Mouse (Mus musculus) midbrain, embryonic 11.5 days (tissue): ENCODE measurements around the gene Cyp17a1. TPM values are rescaled to one million over a fixed set of nuclear protein-coding genes. Genes with fewer than 3 reads are reported as not detected.

Source experiments
- ATAC-seq: fragments of 200-750 bp; cut with Nextera tagmentation; 2 replicates; pipeline ENCODE4 v1.8.0; 2017; ENCODE audit warnings: moderate TSS enrichment, moderate library complexity; ENCODE audit not compliant: low FRiP score
- DNase-seq: peaks from one replicate; pipeline ENCODE4 v3.0.0; 2015; ENCODE audit warnings: low spot score; ENCODE audit errors: missing footprints
- H3K27ac ChIP-seq: fragments of 300-500 bp; sonication (generic); 2 replicates; pipeline ENCODE4 v1.5.1; 2014; ENCODE audit warnings: low read depth, low read length
- H3K27me3 ChIP-seq: fragments of 300-500 bp; sonication (generic); 2 replicates; pipeline ENCODE4 v1.6.1; 2014; ENCODE audit warnings: mild to moderate bottlenecking, low read length, moderate library complexity, mixed read lengths; ENCODE audit not compliant: control insufficient read depth, insufficient read depth
- H3K36me3 ChIP-seq: fragments of 300-500 bp; sonication (generic); 2 replicates; pipeline ENCODE4 v1.6.1; 2014; ENCODE audit warnings: mild to moderate bottlenecking, low read length, moderate library complexity, mixed read lengths; ENCODE audit not compliant: control insufficient read depth, insufficient read depth
- H3K4me1 ChIP-seq: fragments of 300-500 bp; sonication (generic); 2 replicates; pipeline ENCODE4 v1.6.1; 2014; ENCODE audit warnings: low read length; ENCODE audit not compliant: control insufficient read depth, insufficient read depth
- H3K4me2 ChIP-seq: fragments of 300-500 bp; sonication (generic); 2 replicates; pipeline ENCODE4 v1.6.1; 2014; ENCODE audit warnings: mild to moderate bottlenecking, moderate library complexity
- H3K4me3 ChIP-seq: fragments of 300-500 bp; sonication (generic); 2 replicates; pipeline ENCODE4 v1.5.1; 2014; ENCODE audit warnings: low read depth, low read length
- H3K9ac ChIP-seq: fragments of 300-500 bp; sonication (generic); 2 replicates; pipeline ENCODE4 v1.6.1; 2014; ENCODE audit warnings: low read length
- H3K9me3 ChIP-seq: fragments of 300-500 bp; sonication (generic); 2 replicates; pipeline ENCODE4 v1.6.1; 2016; ENCODE audit warnings: low read length; ENCODE audit not compliant: control insufficient read depth
- WGBS: fragments of 180-500 bp; shearing (Covaris S2); extraction: QIAGEN DNeasy Blood & Tissue Kit; methylation state at CpG from one replicate; pipeline ENCODE4 v1.1.7; 2014; 5-methylcytosine and 5-hydroxymethylcytosine counted together
- polyA plus RNA-seq: library from polyadenylated mRNA; unstranded; fragments of >200 nt; fragmentation: Nextera tagmentation; extraction: Ambion mirVana; gene quantifications from 2 replicates; pipeline ENCODE4 v1.2.1, GENCODE M21; 2014

Gene Cyp17a1
- polyA plus RNA-seq = not detected in 2 replicates

DNA sequence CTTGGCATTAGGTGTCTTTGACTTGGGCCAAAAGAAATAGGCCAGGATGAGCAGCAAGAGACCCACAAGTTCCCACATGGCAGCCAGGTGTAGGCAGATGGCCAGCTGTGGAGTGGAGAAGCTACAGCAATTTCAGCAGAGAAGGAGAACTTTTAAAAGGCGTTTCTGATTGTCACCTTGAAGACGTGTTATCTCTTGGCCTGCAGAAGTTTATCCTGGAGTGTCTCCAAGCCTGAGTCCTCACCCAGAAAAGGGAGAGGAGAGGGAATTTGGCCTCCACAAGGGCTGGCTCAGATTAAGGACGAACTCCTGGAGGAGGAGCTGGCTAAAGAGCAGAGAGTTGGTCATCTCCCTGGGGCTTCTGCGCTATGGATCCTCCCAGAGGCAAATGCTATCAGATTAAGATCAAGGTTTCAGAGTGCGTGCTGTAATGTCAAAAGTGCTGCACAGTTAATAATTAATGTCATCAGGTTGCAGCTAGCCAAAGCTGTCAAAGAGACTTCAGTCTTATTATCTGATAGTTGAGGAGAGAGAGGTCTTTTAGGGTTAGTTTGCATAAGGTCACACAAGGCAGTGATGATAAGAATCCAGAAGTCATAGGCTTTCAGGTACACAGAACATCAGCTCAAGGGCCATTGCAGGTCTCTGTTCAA, at the start of gene Cyp17a1:
TSS of gene Cyp17a1 (minus strand) at position 407 of the 653 bp plus-strand sequence.
- no peaks in the 10 kb centered on the region; the same call in 1 of the 2 replicates for H3K27me3 ChIP-seq
- no peaks in the 10 kb centered on the region for H3K4me1 ChIP-seq
- ATAC-seq (no peak), DNase-seq (peak; percentile 70)
- H3K4me3 ChIP-seq = no peak within 1 kb of the TSS
- WGBS = 78% methylated on average over 5 of the region's 5 CpGs
- no peak within 1 kb of the TSS for H3K9ac ChIP-seq
- H3K9me3 ChIP-seq = no peaks in the 10 kb centered on the region
- H3K4me2 ChIP-seq = no peak within 1 kb of the TSS
- no peaks in the 10 kb centered on the region for H3K36me3 ChIP-seq
- H3K27ac ChIP-seq = no peak within 1 kb of the TSS

- H3K4me2 ChIP-seq = no peak overlapping the region
- H3K9ac ChIP-seq = no peak overlapping the region
- H3K4me1 ChIP-seq = no peaks in the 10 kb centered on the region
- H3K27ac ChIP-seq = no peak overlapping the region
- no peak overlapping the region for H3K4me3 ChIP-seq
- no peaks in the 10 kb centered on the region; the same call in 1 of the 2 replicates for H3K9me3 ChIP-seq
- 87% methylated on average over 4 of the region's 4 CpGs for WGBS
- H3K36me3 ChIP-seq = peaks cover 3% of the 10 kb centered on the region; the same call in 1 of the 2 replicates
- no peak for ATAC-seq
- no peak for DNase-seq
- no peaks in the 10 kb centered on the region for H3K27me3 ChIP-seq
Measured at GRCm38 (mm10) chr19:46718150-46718549, 45.2 kb upstream of the Cyp17a1 start.

- no peak for ATAC-seq
Measured at GRCm38 (mm10) chr19:46715016-46715415, 42.0 kb upstream of the Cyp17a1 start.

GRCm38 (mm10) chr19:46714234-46714633, 41.3 kb upstream of the Cyp17a1 start:
- Histone ChIP-seq H3K4me1 (no peaks in the 10 kb centered on the region), H3K9ac (no peak overlapping the region), H3K36me3 (peaks cover 3% of the 10 kb centered on the region; the same call in 1 of the 2 replicates), H3K27me3 (no peaks in the 10 kb centered on the region), H3K4me2 (no peak overlapping the region), H3K4me3 (no peak overlapping the region), H3K27ac (no peak overlapping the region), H3K9me3 (no peaks in the 10 kb centered on the region; the same call in 1 of the 2 replicates)
- ATAC-seq (no peak), DNase-seq (no peak)
- 93% methylated on average over 8 of the region's 8 CpGs for WGBS

More at GRCm38 (mm10) chr19:46715016-46715415, 42.0 kb upstream of the Cyp17a1 start:
- H3K27ac ChIP-seq = no peak overlapping the region
- DNase-seq = no peak
- no peaks in the 10 kb centered on the region; the same call in 1 of the 2 replicates for H3K9me3 ChIP-seq
- H3K4me2 ChIP-seq = no peak overlapping the region
- peaks cover 3% of the 10 kb centered on the region; the same call in 1 of the 2 replicates for H3K36me3 ChIP-seq
- H3K4me1 ChIP-seq = no peaks in the 10 kb centered on the region
- 91% methylated on average over 8 of the region's 8 CpGs for WGBS
- H3K4me3 ChIP-seq = no peak overlapping the region
- H3K27me3 ChIP-seq = no peaks in the 10 kb centered on the region
- no peak overlapping the region for H3K9ac ChIP-seq

DNA sequence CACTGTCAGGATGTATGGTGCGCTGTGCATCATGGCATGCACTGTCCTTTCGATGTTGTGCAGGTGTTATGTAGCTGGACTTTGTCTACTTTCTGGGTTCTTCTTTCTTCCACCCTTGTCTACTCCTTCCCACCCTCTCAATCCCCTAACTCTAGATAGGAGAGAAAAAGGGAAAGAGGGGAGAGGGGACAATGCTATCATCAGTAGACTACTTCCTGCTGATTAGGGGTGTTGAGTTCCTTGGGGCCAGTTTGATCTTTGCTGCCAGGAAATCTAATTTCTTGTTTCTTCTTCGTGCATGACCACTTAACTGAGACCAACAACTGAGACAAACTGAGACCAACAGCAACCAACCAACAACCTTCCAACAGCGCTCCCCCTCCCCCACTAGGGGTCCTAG, 37.6 kb upstream of the Cyp17a1 start:
- H3K36me3 ChIP-seq = no peaks in the 10 kb centered on the region
- ATAC-seq (no peak), DNase-seq (peak; percentile 61)
- 82% methylated on average over 4 of the region's 4 CpGs for WGBS
- H3K4me1 ChIP-seq = peaks cover 2% of the 10 kb centered on the region; the same call in 1 of the 2 replicates
- no peak overlapping the region for H3K4me3 ChIP-seq
- no peaks in the 10 kb centered on the region for H3K27me3 ChIP-seq
- no peaks in the 10 kb centered on the region for H3K9me3 ChIP-seq
- no peak overlapping the region for H3K9ac ChIP-seq
- H3K27ac ChIP-seq = no peak overlapping the region
- no peak overlapping the region for H3K4me2 ChIP-seq

DNA sequence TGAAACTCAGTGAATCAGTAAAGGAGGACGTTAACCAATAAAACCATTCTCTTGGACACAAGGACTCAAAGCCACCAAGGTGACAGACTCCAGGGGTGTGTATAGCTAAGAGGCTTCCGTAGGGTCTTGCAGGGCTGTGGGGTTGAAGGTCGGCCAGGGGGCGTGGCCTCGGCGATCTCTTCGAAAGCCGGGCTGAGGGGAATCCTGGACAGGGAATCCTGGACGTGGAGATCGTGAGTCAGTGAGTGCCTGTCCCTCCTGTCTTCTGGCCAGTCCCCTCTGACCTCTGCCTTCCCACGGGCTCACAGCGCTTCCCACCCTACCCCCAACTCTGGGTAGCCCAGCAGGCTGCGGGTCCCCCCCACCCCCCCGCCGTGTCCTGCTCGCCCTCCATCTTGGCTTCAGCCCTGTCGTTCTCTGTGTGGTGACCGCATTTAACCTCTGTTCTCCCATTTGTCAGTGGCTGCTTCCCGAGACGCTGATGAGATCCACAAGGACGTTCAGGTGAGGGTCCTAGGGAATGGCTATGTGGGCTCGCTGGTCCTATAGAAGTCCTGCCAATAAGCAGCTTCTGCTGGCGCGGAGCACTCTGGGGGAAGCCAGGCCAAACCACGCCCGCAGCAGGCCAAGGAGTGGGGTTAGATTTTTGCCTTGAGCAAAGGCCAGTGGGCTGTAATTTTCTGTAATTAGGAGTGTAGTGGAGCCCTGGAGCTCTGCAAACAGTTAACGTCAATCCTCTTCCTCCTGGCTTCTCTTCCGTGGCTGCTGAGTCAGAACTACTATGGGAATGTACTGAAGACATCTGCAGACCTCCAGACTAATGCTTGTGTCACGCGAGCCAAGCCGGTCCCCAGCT, 34.6 kb upstream of the Cyp17a1 start, which contains the start of gene As3mt:
TSS of gene As3mt (plus strand) at position 163 of the 856 bp plus-strand sequence.
- Histone ChIP-seq H3K27me3 (no peaks in the 10 kb centered on the region), H3K4me3 (peak within 1 kb of the TSS; percentile 49), H3K9ac (peak within 1 kb of the TSS; percentile 64), H3K9me3 (no peaks in the 10 kb centered on the region), H3K36me3 (no peaks in the 10 kb centered on the region), H3K4me1 (peaks cover 2% of the 10 kb centered on the region; the same call in 1 of the 2 replicates), H3K4me2 (peak within 1 kb of the TSS; percentile 62), H3K27ac (no peak within 1 kb of the TSS)
- ATAC-seq = peak; percentile 78
- DNase-seq = peak; percentile 93
- WGBS = 16% methylated on average over 31 of the region's 31 CpGs

GRCm38 (mm10) chr19:46706540-46707295, 33.7 kb upstream of the Cyp17a1 start:
- Histone ChIP-seq H3K4me2 (peak overlapping the region; percentile 62), H3K27ac (no peak overlapping the region), H3K36me3 (no peaks in the 10 kb centered on the region), H3K4me3 (peak overlapping the region; percentile 49), H3K9me3 (no peaks in the 10 kb centered on the region), H3K27me3 (no peaks in the 10 kb centered on the region), H3K9ac (no peak overlapping the region), H3K4me1 (peaks cover 2% of the 10 kb centered on the region; the same call in 1 of the 2 replicates)
- ATAC-seq = no peak
- peak; percentile 80 for DNase-seq
- 81% methylated on average over 9 of the region's 9 CpGs for WGBS

DNA sequence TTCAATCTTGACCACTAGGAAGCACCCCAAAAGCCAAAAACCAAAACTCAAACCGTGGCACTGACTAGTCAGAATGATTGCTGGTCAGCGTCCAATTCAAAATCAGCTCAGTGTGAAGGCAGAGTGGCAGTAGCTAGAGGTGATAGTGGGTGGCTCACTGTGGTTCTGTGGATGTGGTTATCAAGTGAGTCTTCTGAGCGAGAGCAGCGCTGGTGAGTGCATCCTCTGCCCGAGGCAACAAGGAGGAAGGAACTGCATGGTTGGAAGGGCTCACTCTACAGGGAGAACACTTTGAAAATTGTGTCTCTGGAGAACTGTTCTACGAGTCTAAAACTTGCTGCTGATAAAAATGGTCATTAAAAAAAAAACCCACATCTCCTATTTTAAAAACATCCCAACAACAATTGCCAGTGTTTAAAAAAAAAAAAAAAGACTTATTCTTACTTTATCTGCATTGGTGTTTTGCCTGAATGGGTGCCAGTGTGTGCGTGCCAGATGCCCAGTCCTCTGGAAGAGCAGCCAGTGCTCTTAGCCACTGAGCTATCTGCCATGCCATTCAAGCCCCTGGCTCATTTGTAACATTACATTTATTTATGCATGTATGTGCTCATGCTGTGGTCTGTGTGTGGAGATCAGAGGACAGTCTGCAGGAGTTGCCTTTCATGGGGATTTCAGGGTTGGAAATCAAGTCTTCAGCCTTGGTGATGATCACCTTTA, 33.0 kb upstream of the Cyp17a1 start:
- H3K9me3 ChIP-seq = no peaks in the 10 kb centered on the region
- no peak overlapping the region for H3K4me3 ChIP-seq
- H3K9ac ChIP-seq = no peak overlapping the region
- DNase-seq (peak; percentile 47), ATAC-seq (no peak)
- WGBS = 66% methylated on average over 7 of the region's 7 CpGs
- H3K36me3 ChIP-seq = no peaks in the 10 kb centered on the region
- H3K4me2 ChIP-seq = no peak overlapping the region
- peaks cover 2% of the 10 kb centered on the region; the same call in 1 of the 2 replicates for H3K4me1 ChIP-seq
- no peaks in the 10 kb centered on the region for H3K27me3 ChIP-seq
- no peak overlapping the region for H3K27ac ChIP-seq
